Comparison of ENCODE assay signal across 23 mouse cellular contexts in genomic region chr10:40054455-40054854, GRCm38 (mm10). TPM values are rescaled to one million over a fixed set of nuclear protein-coding genes. Genes with fewer than 3 reads are reported as not detected.
A peak's percentile ranks its signal among the peaks of the same experiment; 100 is the strongest.
DNase-seq lines count a peak whose midpoint lies in the region; ATAC-seq lines count a peak whose summit lies in the region.
"Had no signal": no experiment of that assay in that cellular context is flagged by ENCODE, and none has a peak within 500 bp of the region (broad histone marks: within the 10 kb centered on the region; RNA-seq: fewer than 3 reads in every experiment).

No protein-coding gene starts in this region.

- WGBS in intestine, embryonic 16.5 days, result 78% methylated on average over 8 of the region's 8 CpGs
- WGBS in intestine, embryonic 15.5 days, result 78% methylated on average over 8 of the region's 8 CpGs

- peak; percentile 34 for DNase-seq in layer of hippocampus, adult 9-11 months
- DNase-seq in layer of hippocampus, adult 11-12 months (ENCODE audit: low spot score), result no peak
- peak; percentile 40 for DNase-seq in right cerebral cortex, postnatal 25 days
- no peak for DNase-seq in right cerebral cortex, postnatal 14 days
- no peak for DNase-seq in testis, postnatal 10 days (ENCODE audit: low spot score)
- DNase-seq: adrenal gland, postnatal 14 days; cerebellum, adult 18-20 months; cerebellum, adult 9-11 months; cerebellum, postnatal 36 days; gastrocnemius, postnatal 10 days; heart, adult 18-20 months; heart, postnatal 10 days; heart, postnatal 4 days had no signal

- H3K9ac ChIP-seq in intestine, embryonic 16.5 days (ENCODE audit: low read depth, low read length), result no peak overlapping the region
- H3K9ac ChIP-seq in intestine, embryonic 15.5 days, result no peak overlapping the region
- H3K9ac ChIP-seq: embryonic facial prominence, embryonic 13.5 days; forebrain, embryonic 12.5 days; hindbrain, embryonic 12.5 days had no signal

- H3K27me3 ChIP-seq in intestine, embryonic 16.5 days (replicated peaks; ENCODE audit: control insufficient read depth, insufficient read depth, low read length), result no peaks in the 10 kb centered on the region
- H3K27me3 ChIP-seq in intestine, embryonic 15.5 days (replicated peaks), result no peaks in the 10 kb centered on the region
- H3K27me3 ChIP-seq: CH12.LX; embryonic facial prominence, embryonic 13.5 days; forebrain, embryonic 12.5 days; hindbrain, embryonic 12.5 days; Patski had no signal

- H3K4me2 ChIP-seq in intestine, embryonic 16.5 days (ENCODE audit: low read depth, low read length), result no peak overlapping the region
- no peak overlapping the region for H3K4me2 ChIP-seq in intestine, embryonic 15.5 days (replicated peaks)
- H3K4me2 ChIP-seq: embryonic facial prominence, embryonic 13.5 days; forebrain, embryonic 12.5 days; hindbrain, embryonic 12.5 days had no signal

- H3K4me3 ChIP-seq in intestine, embryonic 16.5 days (ENCODE audit: low read length), result no peak overlapping the region
- no peak overlapping the region for H3K4me3 ChIP-seq in intestine, embryonic 15.5 days (replicated peaks)
- H3K4me3 ChIP-seq: embryonic facial prominence, embryonic 13.5 days; forebrain, embryonic 12.5 days; heart, embryonic 10.5 days; hindbrain, embryonic 12.5 days had no signal

- peaks cover 23% of the 10 kb centered on the region for H3K4me1 ChIP-seq in intestine, embryonic 16.5 days (ENCODE audit: control insufficient read depth, insufficient read depth, low read length)
- H3K4me1 ChIP-seq in intestine, embryonic 15.5 days (replicated peaks), result peaks cover 5% of the 10 kb centered on the region; the same call in 1 of the 2 replicates
- H3K4me1 ChIP-seq: embryonic facial prominence, embryonic 13.5 days; heart, embryonic 10.5 days; hindbrain, embryonic 12.5 days had no signal

- no peaks in the 10 kb centered on the region for H3K36me3 ChIP-seq in intestine, embryonic 16.5 days (ENCODE audit: control insufficient read depth, insufficient read depth, low read length)
- H3K36me3 ChIP-seq in intestine, embryonic 15.5 days, result no peaks in the 10 kb centered on the region
- H3K36me3 ChIP-seq: embryonic facial prominence, embryonic 13.5 days; forebrain, embryonic 12.5 days; hindbrain, embryonic 12.5 days had no signal

- H3K27ac ChIP-seq in intestine, embryonic 16.5 days (ENCODE audit: low read length), result peak overlapping the region; percentile 34; the same call in 1 of the 2 replicates
- no peak overlapping the region for H3K27ac ChIP-seq in intestine, embryonic 15.5 days
- H3K27ac ChIP-seq: embryonic facial prominence, embryonic 13.5 days; forebrain, embryonic 12.5 days; heart, embryonic 10.5 days; hindbrain, embryonic 12.5 days had no signal

- ATAC-seq in intestine, embryonic 16.5 days, result no peak
- no peak for ATAC-seq in intestine, embryonic 15.5 days
- ATAC-seq: activated CD4-positive, CD25-positive, alpha-beta regulatory T cell, adult 4 months; forebrain, embryonic 16.5 days; Patski had no signal

- H3K9me3 ChIP-seq in intestine, embryonic 16.5 days (ENCODE audit: control insufficient read depth, low read length), result no peaks in the 10 kb centered on the region
- no peaks in the 10 kb centered on the region for H3K9me3 ChIP-seq in intestine, embryonic 15.5 days
- H3K9me3 ChIP-seq: embryonic facial prominence, embryonic 13.5 days; forebrain, embryonic 12.5 days; heart, embryonic 10.5 days; hindbrain, embryonic 12.5 days had no signal

RNA-seq across cellular contexts. Expression of gene Mfsd4b1, which starts 29.4 kb away (rescaled TPM):
- polyA plus RNA-seq in intestine, embryonic 16.5 days (2015; fragmentation: Nextera tagmentation; extraction: Ambion mirVana), result 1.4 and 3.4 TPM in 2 replicates
- polyA plus RNA-seq in intestine, embryonic 15.5 days (2015; fragmentation: Nextera tagmentation; extraction: Ambion mirVana), result 0.85 and 0.90 TPM in 2 replicates
- polyA plus RNA-seq: activated CD4-positive, CD25-positive, alpha-beta regulatory T cell, adult 4 months; embryonic facial prominence, embryonic 13.5 days; forebrain, embryonic 12.5 days had no signal

Comparison
In these comparisons a context has a peak if more than half of its experiments do, and no peak if none do; other contexts are left out.
1. DNase-seq: peak in layer of hippocampus, adult 9-11 months (single experiment) and right cerebral cortex, postnatal 25 days (single experiment); none in layer of hippocampus, adult 11-12 months (single experiment), right cerebral cortex, postnatal 14 days (single experiment) and testis, postnatal 10 days (single experiment).